Mouse (Mus musculus) C3H10T1/2 (cell line): Measurements from ENCODE around the gene Maea. TPM values are rescaled to one million over a fixed set of nuclear protein-coding genes. Genes with fewer than 3 reads are reported as not detected.

Experiments used
- polyA plus RNA-seq, 2 experiments: library from polyadenylated mRNA; unstranded; fragments of >200 nt; fragmentation: generic; extraction: Trizol; gene quantifications; one replicate each; pipeline ENCODE4 v1.2.1; 2012; ENCODE audit warnings: missing spikeins in 2 of 2

The Maea gene
- 100 to 1,000 TPM in 1 of 2 experiments, 10 to 100 TPM in 1; 30.6 to 112 TPM for polyA plus RNA-seq

DNA sequence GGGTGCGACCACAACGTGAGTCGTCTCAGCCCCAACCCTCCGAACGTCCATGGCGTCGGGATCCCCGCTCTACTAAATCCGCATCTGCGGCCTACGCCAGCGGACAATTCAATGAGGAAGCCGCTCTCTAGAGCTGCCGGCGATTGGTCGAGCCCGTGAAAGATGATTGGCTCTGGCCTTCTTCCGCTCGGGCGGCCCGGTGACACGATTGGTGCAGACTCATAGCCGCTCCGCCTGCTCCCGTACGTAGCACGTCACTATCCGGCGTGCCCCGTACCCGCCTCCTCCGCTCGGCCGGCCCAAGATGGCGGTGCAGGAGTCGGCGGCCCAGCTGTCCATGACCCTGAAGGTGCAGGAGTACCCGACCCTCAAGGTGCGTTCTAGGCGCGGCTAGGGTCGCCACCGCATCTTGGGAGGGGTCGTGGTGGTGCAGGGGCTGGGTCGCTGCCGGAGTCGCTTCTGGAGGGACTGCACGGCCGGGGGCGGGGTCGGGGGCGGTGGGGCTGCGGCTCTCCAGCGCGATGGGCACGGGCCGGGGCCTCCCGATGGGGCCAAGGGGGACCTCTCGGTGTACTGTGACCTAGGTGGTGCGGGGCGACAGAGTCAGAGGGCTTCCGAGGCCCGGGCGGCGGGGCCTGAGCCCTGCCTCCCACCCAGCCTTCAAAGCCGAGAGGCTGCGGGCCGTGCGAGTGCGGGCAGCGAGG, at the start of gene Maea:
Maea (plus strand) TSS at position 237 of the 704 bp plus-strand sequence.

DNA sequence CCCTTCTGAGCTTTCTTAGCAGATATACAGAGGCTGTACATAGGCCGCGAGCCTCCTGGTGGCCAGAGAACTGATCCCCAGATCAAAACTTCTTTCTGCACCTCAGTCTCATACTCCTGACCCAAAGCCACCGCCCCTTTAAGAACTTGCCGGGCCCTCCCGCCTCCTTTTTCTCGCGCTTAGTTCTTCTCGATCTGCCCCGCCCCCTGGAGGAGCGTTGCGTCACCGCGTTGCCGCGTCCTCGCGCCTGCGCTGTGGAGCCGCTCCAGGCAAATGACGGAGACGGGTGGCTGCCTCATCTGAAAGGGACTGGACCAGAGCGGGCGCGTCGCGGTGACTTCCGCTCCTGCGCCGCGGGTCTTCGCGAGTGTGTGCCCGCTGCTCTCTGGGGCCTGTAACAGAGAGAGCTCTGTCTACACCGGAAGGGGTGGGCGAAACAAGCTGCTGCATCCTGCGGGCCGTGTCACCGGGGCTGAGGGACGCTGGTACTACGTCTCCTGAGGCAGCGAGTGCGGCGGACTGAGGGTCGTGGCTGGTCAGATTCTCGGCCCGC, 43.1 kb downstream of the Maea start, which contains the start of gene Uvssa:
Uvssa (plus strand) TSS at position 248 of the 553 bp plus-strand sequence.

Other genes with a start within 250 kb of the Maea start
- under 1 TPM; under 0.01 to 0.01 TPM for gene Slc5a1, start 231.3 kb upstream of the Maea start, polyA plus RNA-seq
- gene Spon2, start 117.1 kb upstream of the Maea start, polyA plus RNA-seq, result 100 to 1,000 TPM in 1 of 2 experiments, 10 to 100 TPM in 1; 22.5 to 546 TPM
- 100 to 1,000 TPM; 142 to 242 TPM for gene Ctbp1, start 60.5 kb upstream of the Maea start, polyA plus RNA-seq
- 1 to 10 TPM in 1 of 2 experiments, under 1 TPM in 1; 0.41 to 2.8 TPM for gene Uvssa, start 43.0 kb downstream of the Maea start, polyA plus RNA-seq
- not detected for gene Nkx1-1, start 98.5 kb downstream of the Maea start, polyA plus RNA-seq